ENCODE assay signal across 10 mouse cellular contexts in the genomic region with DNA sequence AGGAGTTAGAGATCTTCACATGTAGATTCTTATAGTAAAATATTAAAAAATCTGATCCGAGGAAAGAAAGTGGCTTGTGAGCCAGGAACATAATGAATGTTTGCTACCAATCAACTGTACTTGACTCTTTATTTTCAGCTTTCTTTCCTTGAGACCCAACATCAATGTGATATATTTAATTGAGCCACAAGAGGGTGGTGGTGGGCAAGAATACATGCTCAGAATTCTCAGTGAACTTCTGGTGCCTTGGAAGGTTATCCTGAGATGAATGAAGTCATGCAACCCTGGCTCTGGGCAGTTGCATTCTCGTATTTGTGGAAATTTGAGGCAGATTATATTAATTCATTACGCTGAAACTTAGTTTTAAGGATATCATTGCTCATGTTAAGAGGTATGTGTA. TPM values are rescaled to one million over a fixed set of nuclear protein-coding genes. Genes with fewer than 3 reads are reported as not detected.
DNase-seq lines count a peak whose midpoint lies in the region; ATAC-seq and TF ChIP-seq lines count a peak whose summit lies in the region.
"Had no signal": no experiment of that assay in that cellular context is flagged by ENCODE, and none has a peak within 500 bp of the region (broad histone marks: within the 10 kb centered on the region; RNA-seq: fewer than 3 reads in every experiment).

No protein-coding gene starts in this region.

- TF ChIP-seq RAD21 in CH12.LX (IDR thresholded peaks at IDR 0.05; ENCODE audit: low read depth, low read length), result peak; percentile 75

- no peaks in the 10 kb centered on the region for H3K27me3 ChIP-seq in liver, embryonic 14.5 days (ENCODE audit: control insufficient read depth, insufficient read depth, low read length)
- no peaks in the 10 kb centered on the region for H3K27me3 ChIP-seq in CH12.LX (replicated peaks)

- H3K4me1 ChIP-seq in liver, embryonic 14.5 days (replicated peaks; ENCODE audit: control insufficient read depth in 2 of 2, insufficient read depth in 2 of 2, low read length in 1 of 2), result no peaks in the 10 kb centered on the region
- peaks cover 0 to 19% of the 10 kb centered on the region in 2 experiments; a peak in 2 of 4 replicates for H3K4me1 ChIP-seq in CH12.LX (ENCODE audit: control insufficient read depth in 1 of 2, insufficient read depth in 2 of 2)

- no peak overlapping the region for H3K27ac ChIP-seq in liver, embryonic 14.5 days
- no peak overlapping the region for H3K27ac ChIP-seq in CH12.LX (ENCODE audit: insufficient read depth, low read depth)

- H3K4me2 ChIP-seq in liver, embryonic 14.5 days (ENCODE audit: low read depth), result no peak overlapping the region
- H3K4me2 ChIP-seq in CH12.LX (ENCODE audit: insufficient read depth, low read depth, poor library complexity, severe bottlenecking), result no peak overlapping the region

- DNase-seq in frontal cortex, postnatal 10 days (ENCODE audit: low spot score in 2 of 2), result no peak
- no peak for DNase-seq in liver, embryonic 14.5 days (ENCODE audit: low read depth in 3 of 3, low spot score in 3 of 3)
- no peak for DNase-seq in liver
- DNase-seq in CH12.LX (ENCODE audit: extremely low read depth), result peak; percentile 21
- DNase-seq in kidney, postnatal 36 days, result no peak

- no peak for TF ChIP-seq EP300 in liver, embryonic 14.5 days (IDR thresholded peaks at IDR 0.05; ENCODE audit: low read depth)
- no peak for TF ChIP-seq EP300 in CH12.LX (IDR thresholded peaks at IDR 0.05; ENCODE audit: low read length)

- dilution Hi-C loops in CH12.LX (cut with MboI; ENCODE audit: extremely low pct_ligation_motif_present, extremely low pct_unique_long_range_greater_than_20kb, low sequenced_read_pairs), result no loop called here

- TF ChIP-seq CTCF in liver, embryonic 14.5 days (IDR thresholded peaks at IDR 0.05; ENCODE audit: low read depth), result peak; percentile 14; the same call in 1 of the 2 replicates
- TF ChIP-seq CTCF in CH12.LX (conservative IDR thresholded peaks at IDR 0.05 in 1 of 2, IDR thresholded peaks at IDR 0.05 in 1 of 2; ENCODE audit: low read depth in 2 of 2, low read length in 2 of 2), result peak in 1 of 2 experiments; percentile 71; a peak in 2 of 4 replicates

- in situ Hi-C loops in CH12.LX (cut with MboI; ENCODE audit: low pct_ligation_motif_present, low pct_unique_long_range_greater_than_20kb, low sequenced_read_pairs), result loop anchor here (5.0 kb wide), 2 partner anchors 250 to 415 kb away; partner anchors contain the start of gene Ms4a6d

- H3K4me3 ChIP-seq in liver, embryonic 14.5 days (ENCODE audit: insufficient read depth in 1 of 2, low read depth in 2 of 2, low read length in 2 of 2), result no peak overlapping the region
- no peak overlapping the region for H3K4me3 ChIP-seq in CH12.LX (replicated peaks in 1 of 3; ENCODE audit: low read depth in 2 of 3, low read length in 2 of 3, poor library complexity in 1 of 3)

- H3K9ac ChIP-seq in liver, embryonic 14.5 days (replicated peaks), result no peak overlapping the region
- H3K9ac ChIP-seq in CH12.LX (ENCODE audit: insufficient read depth, low read depth), result no peak overlapping the region

- peak; percentile 67; the same call in 1 of the 2 replicates for ATAC-seq in frontal cortex, adult (ENCODE audit: low TSS enrichment)
- ATAC-seq in liver, embryonic 14.5 days (ENCODE audit: insufficient read depth), result no peak
- peak; percentile 22 for ATAC-seq in inflammation-experienced regulatory T-cells, adult 6 months
- ATAC-seq in erythroblast, adult 5-6 weeks (replicated peaks; ENCODE audit: low FRiP score, poor library complexity, severe bottlenecking), result no peak

- H3K79me2 ChIP-seq in CH12.LX (replicated peaks; ENCODE audit: control insufficient read depth, extremely low read depth, insufficient read depth, poor library complexity, severe bottlenecking), result no peaks in the 10 kb centered on the region

- H3K36me3 ChIP-seq in liver, embryonic 14.5 days (replicated peaks; ENCODE audit: control insufficient read depth, insufficient read depth, low read depth), result no peaks in the 10 kb centered on the region
- no peaks in the 10 kb centered on the region for H3K36me3 ChIP-seq in CH12.LX (replicated peaks in 1 of 2; ENCODE audit: control insufficient read depth in 1 of 2, insufficient read depth in 1 of 2, low read length in 1 of 2)

- no peaks in the 10 kb centered on the region for H3K9me3 ChIP-seq in liver, embryonic 14.5 days (ENCODE audit: control insufficient read depth, low read length)
- H3K9me3 ChIP-seq in CH12.LX (replicated peaks; ENCODE audit: low read length), result no peaks in the 10 kb centered on the region

- TF ChIP-seq POLR2A in CH12.LX (IDR thresholded peaks at IDR 0.05; ENCODE audit: low read depth, low read length), result no peak

- 29% methylated on average over 3 of the region's 3 CpGs for WGBS in liver, embryonic 14.5 days (ENCODE audit: insufficient replicate concordance)

TF ChIP-seq in CH12.LX, 34 proteins besides CTCF, POLR2A, EP300 and RAD21:
- TF ChIP-seq SMC3 (IDR thresholded peaks at IDR 0.05; ENCODE audit: low read depth, low read length) (peak; percentile 74), ZC3H11A (IDR thresholded peaks at IDR 0.05; ENCODE audit: low read depth, low read length) (peak; percentile 55), MEF2A (IDR thresholded peaks at IDR 0.05; ENCODE audit: borderline replicate concordance, low read depth, low read length) (no peak), CHD2 (IDR thresholded peaks at IDR 0.05; ENCODE audit: low read length) (no peak), UBTF (IDR thresholded peaks at IDR 0.05; ENCODE audit: low read depth, low read length) (no peak), ELF1 (IDR thresholded peaks at IDR 0.05; ENCODE audit: low read depth, low read length) (no peak), IRF4 (IDR thresholded peaks at IDR 0.05; ENCODE audit: low read depth, low read length) (no peak), MXI1 (IDR thresholded peaks at IDR 0.05; ENCODE audit: low read depth, low read length) (no peak), TCF12 (IDR thresholded peaks at IDR 0.05; ENCODE audit: low read depth, low read length) (no peak)
TF ChIP-seq in CH12.LX: peak in this region for 2.

RNA-seq across cellular contexts. Expression of gene Ms4a7, which starts 15.9 kb away (rescaled TPM):
- 0.48 and 0.61 TPM in 2 replicates for polyA plus RNA-seq in liver, embryonic 14.5 days (2012; rRNA removed)
- polyA plus RNA-seq in liver, embryonic 14.5 days (2014; fragmentation: Nextera tagmentation; extraction: Ambion mirVana), result 0.75 and 1.4 TPM in 2 replicates
- total RNA-seq in CH12.LX (2012; rRNA removed), result 1.4 and 1.8 TPM in 2 replicates
- total RNA-seq in CH12.LX (2014; rRNA removed), result 2.5 and 3.2 TPM in 2 replicates
- 4.3 TPM in 2 replicates for polyA plus RNA-seq in CH12.LX (2012; ENCODE audit: insufficient read length, low read depth)
- under 1 TPM in 1 of 3 experiments, not detected in 2; 0.68 TPM for polyA plus RNA-seq in inflammation-experienced regulatory T-cells, adult 6 months (2017; shearing (Covaris generic))
- total RNA-seq in erythroblast, adult 5-6 weeks (2015; ENCODE audit: low replicate concordance), result 3.3 TPM in 1 of 2 replicates, not detected in the other
- 8.4 and 23.1 TPM in 2 replicates for total RNA-seq in erythroblast, adult 5-6 weeks (2017; ENCODE audit: low replicate concordance)

RNA-seq across cellular contexts. Expression of gene Ms4a4a, which starts 23.4 kb away (rescaled TPM):
- polyA plus RNA-seq in liver, embryonic 14.5 days (2012; rRNA removed), result 0.19 and 0.25 TPM in 2 replicates
- polyA plus RNA-seq in liver, embryonic 14.5 days (2014; fragmentation: Nextera tagmentation; extraction: Ambion mirVana), result 0.32 TPM in 1 of 2 replicates, not detected in the other
- total RNA-seq in CH12.LX (2012; rRNA removed) (0.21 TPM in 1 of 2 replicates, not detected in the other), CH12.LX (2014; rRNA removed) (not detected in 2 replicates)
- polyA plus RNA-seq in CH12.LX (2012; ENCODE audit: insufficient read length, low read depth), result 0.29 TPM in 1 of 2 replicates, not detected in the other
- 1 to 10 TPM in 2 of 3 experiments, not detected in 1; 1.2 to 3.9 TPM for polyA plus RNA-seq in inflammation-experienced regulatory T-cells, adult 6 months (2017; shearing (Covaris generic))
- 7.9 TPM in 1 of 2 replicates, not detected in the other for total RNA-seq in erythroblast, adult 5-6 weeks (2015; ENCODE audit: low replicate concordance)
- total RNA-seq in erythroblast, adult 5-6 weeks (2017; ENCODE audit: low replicate concordance), result not detected in 2 replicates
- polyA plus RNA-seq: neural tube, embryonic 14.5 days had no signal

RNA-seq across cellular contexts. Expression of gene Ms4a14, which starts 37.6 kb away (rescaled TPM):
- polyA plus RNA-seq in liver, embryonic 14.5 days (2012; rRNA removed), result 0.02 TPM in 2 replicates
- polyA plus RNA-seq in liver, embryonic 14.5 days (2014; fragmentation: Nextera tagmentation; extraction: Ambion mirVana), result not detected in 2 replicates
- total RNA-seq in CH12.LX (2012; rRNA removed) (not detected in 2 replicates), CH12.LX (2014; rRNA removed) (not detected in 2 replicates)
- 0.12 and 0.17 TPM in 2 replicates for polyA plus RNA-seq in CH12.LX (2012; ENCODE audit: insufficient read length, low read depth)
- polyA plus RNA-seq in inflammation-experienced regulatory T-cells, adult 6 months (2017; shearing (Covaris generic)), result not detected
- not detected in 2 replicates for total RNA-seq in erythroblast, adult 5-6 weeks (2015; ENCODE audit: low replicate concordance)
- total RNA-seq in erythroblast, adult 5-6 weeks (2017; ENCODE audit: low replicate concordance), result 0.26 TPM in 1 of 2 replicates, not detected in the other
- polyA plus RNA-seq: neural tube, embryonic 14.5 days had no signal

RNA-seq across cellular contexts. Expression of gene Ms4a4c, which starts 52.7 kb away (rescaled TPM):
- polyA plus RNA-seq in liver, embryonic 14.5 days (2012; rRNA removed), result 0.32 and 0.36 TPM in 2 replicates
- 0.85 and 1.5 TPM in 2 replicates for polyA plus RNA-seq in liver, embryonic 14.5 days (2014; fragmentation: Nextera tagmentation; extraction: Ambion mirVana)
- total RNA-seq in CH12.LX (2012; rRNA removed) (0.08 and 0.38 TPM in 2 replicates), CH12.LX (2014; rRNA removed) (0.54 and 2.5 TPM in 2 replicates)
- 0.59 and 0.60 TPM in 2 replicates for polyA plus RNA-seq in CH12.LX (2012; ENCODE audit: insufficient read length, low read depth)
- polyA plus RNA-seq in inflammation-experienced regulatory T-cells, adult 6 months (2017; shearing (Covaris generic)), result 10 to 100 TPM; 37.0 to 78.1 (median 53.9) TPM
- total RNA-seq in erythroblast, adult 5-6 weeks (2015; ENCODE audit: low replicate concordance), result 13.0 and 20.8 TPM in 2 replicates
- 17.3 and 17.6 TPM in 2 replicates for total RNA-seq in erythroblast, adult 5-6 weeks (2017; ENCODE audit: low replicate concordance)
- total RNA-seq: adrenal gland, postnatal 4 days had no signal
- polyA plus RNA-seq: neural tube, embryonic 14.5 days had no signal

Comparison
In these comparisons a context has a peak if more than half of its experiments do, and no peak if none do; other contexts are left out.
1. ATAC-seq: peak in frontal cortex, adult (single experiment) and inflammation-experienced regulatory T-cells, adult 6 months (single experiment); none in liver, embryonic 14.5 days (single experiment) and erythroblast, adult 5-6 weeks (single experiment).